Mouse (Mus musculus) left cerebral cortex, adult 18-20 months (tissue): ENCODE results near the gene Asrgl1. TPM values are rescaled to one million over a fixed set of nuclear protein-coding genes. Genes with fewer than 3 reads are reported as not detected.
"Not testable (repeated sequence)": the region's sequence is repeated elsewhere in the genome, so short reads cannot be mapped to it uniquely, and the experiment has no call there.

Source experiments
- DNase-seq, 2 experiments: peaks; one replicate each; pipeline ENCODE4 v3.0.0; 2021 to 2022; ENCODE audit warnings: low spot score in 2 of 2, mixed read lengths in 1 of 2
- long read RNA-seq, 2 experiments: library from polyadenylated mRNA; stranded (forward); transcript quantifications; one replicate each; pipeline ENCODE4 v2.0.0; 2021
- total RNA-seq, 2 experiments: library from RNA; stranded (reverse); gene quantifications; 2 replicates each; pipeline ENCODE4 v1.2.3; 2021

Asrgl1 gene
- total RNA-seq: 100 to 1,000 TPM; 131 to 136 TPM
- long read RNA-seq, experiment 1, full-length matches to known transcripts: 277 of 392 reads
- long read RNA-seq, experiment 1, partial matches to known transcripts: 89 of 392 reads
- long read RNA-seq, experiment 1, other reads (novel, unspliced or antisense): 26 of 392 reads
- long read RNA-seq, experiment 2, full-length matches to known transcripts: 173 of 244 reads
- long read RNA-seq, experiment 2, partial matches to known transcripts: 40 of 244 reads
- long read RNA-seq, experiment 2, other reads (novel, unspliced or antisense): 31 of 244 reads

DNA sequence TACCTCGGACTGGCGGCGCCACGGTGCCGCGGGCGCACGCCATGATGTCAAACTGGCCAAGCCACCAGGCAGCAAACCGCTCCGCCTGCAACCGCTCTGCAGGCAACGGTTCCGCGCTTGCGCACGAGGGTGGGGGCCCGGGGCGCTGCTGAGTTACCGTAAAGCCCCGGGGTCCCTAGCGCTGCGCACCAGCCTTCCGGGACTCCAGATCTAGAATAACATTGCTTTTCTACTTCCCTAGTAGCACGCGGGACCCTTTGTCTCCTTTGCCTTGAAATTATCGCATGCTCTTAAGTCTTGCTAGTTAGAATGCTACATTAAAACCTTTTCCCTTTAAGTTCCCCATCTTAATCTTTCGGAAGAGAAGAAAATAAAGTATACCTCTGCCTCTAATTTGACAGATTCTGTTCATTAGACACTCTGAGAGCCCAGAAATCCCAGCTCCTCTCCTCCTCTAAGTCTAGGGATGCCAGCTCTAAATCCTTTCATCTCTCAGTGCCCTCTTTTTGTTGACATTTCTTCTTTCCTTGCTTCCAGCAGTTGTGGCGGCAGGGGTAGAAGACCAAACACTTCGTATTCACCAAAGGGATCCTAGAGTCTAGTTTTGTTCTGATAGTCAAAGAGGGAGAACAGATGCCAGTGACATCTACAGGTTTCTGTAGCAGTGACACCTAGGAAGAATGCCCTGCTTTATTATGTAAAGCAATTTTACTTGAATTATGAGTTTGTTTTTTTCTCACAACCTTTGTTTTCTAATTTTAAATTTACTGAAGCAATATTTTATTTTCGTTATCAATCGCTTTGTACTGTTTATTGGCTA lies at the start of gene Asrgl1:
TSS of gene Asrgl1 (minus strand) at position 125 of the 820 bp plus-strand sequence.
- DNase-seq: peak; percentile 93 to 94

DNA sequence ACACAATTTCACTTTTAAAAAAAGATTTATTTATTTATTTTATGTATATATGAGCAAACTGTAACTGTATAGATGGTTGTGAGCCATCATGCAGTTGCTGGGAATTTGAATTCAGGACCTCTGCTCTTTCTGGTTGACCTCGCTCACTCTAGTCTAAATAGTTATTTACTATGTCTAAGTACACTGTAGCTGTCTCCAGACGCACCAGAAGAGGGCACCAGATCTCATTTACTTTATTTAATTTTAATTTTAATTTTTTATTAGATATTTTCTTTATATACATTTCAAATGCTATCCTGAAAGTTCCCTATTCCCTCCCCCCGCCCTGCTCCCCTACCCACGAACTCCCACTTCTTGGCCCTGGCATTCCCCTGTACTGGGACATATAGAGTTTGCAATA lies 10.8 kb upstream of the Asrgl1 start:
- DNase-seq: no peak

DNA sequence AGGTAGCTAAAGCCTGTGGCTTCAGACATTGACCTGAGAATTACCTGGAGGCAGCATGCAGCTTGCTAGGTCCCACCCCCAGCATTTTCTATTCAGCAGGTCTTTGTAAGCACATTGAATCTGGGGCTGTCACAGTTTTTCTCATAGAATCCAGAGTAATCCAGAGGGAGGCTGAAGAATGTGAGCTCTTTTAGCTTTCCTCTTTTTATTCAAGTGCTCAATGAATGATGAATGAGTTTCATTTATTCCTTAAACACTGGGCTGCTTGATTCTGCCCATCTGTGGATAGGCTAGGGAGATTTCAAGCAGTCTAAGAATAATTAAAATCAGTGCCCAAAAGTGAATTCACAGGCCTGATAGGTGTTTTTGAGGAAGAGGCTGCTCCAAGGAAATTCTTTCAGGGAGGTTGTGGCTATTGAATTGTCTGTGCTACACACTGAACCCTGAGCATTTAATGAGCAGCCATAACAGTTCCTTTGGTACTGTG lies 8.2 kb upstream of the Asrgl1 start:
- DNase-seq: no peak

DNA sequence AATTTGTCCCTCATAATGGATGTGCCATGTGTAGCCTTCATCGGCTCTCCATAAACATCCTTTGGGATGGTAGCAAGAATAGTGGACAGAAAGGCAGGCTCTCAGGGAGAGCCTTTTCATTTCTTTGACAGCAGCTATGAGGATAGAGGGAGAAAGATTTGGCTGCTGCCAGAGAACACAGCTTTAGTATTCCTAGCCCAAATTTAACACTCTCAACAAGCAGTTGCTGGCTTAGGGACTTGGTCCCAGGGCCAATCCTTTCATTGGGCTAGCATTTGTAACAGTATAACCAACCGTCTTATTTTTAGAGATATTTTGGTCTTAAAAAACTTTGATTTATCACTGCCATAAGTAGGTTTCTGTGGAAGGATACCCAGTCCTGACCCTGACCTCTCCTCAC lies 7.8 kb upstream of the Asrgl1 start:
- no peak for DNase-seq

GRCm38 (mm10) chr19:9140361-9140760 lies 4.9 kb upstream of the Asrgl1 start:
- DNase-seq: not testable (repeated sequence)

- no peak for DNase-seq
Observed at GRCm38 (mm10) chr19:9137159-9137558, 1.7 kb upstream of the Asrgl1 start.

DNA sequence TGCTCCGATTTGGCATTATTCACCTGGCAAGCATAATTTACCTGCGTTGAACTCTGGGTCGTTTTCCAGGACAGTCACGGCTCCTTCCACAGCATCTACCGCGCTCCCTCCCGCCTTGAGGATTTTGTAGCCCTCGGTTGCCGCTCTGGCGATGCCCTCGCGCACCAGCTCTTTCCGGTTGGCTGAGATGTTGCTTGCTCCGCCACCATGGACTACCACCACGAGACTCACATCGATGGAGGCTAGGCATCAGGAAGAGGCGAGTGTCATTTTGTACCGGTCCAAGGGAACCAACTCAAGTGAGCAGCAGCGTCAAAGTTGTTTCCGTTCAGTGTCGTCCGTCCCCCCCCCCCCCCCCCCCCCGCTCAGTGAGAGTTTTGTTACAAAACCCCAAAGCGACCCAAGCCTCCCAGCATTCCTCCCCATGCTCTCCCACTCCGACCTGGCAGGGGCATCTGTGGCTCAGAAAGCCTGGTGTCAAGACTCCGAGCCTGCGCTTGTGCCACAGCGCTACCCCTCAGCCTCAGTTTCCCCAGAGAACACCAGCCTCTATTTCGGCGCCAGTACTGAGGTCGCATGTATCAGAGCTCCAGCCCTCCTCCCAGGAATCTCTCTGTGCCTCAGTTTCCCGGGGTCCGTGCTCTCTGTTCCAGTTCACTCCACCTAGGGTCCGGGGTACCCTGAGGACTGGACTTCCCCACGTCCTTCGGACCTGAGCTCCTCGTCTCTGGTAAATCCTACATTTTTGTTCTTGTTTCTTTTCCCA lies 507 bp downstream of the Asrgl1 start:
- DNase-seq: peak; percentile 29 to 33

- no peak for DNase-seq
Observed at GRCm38 (mm10) chr19:9129996-9130395, 5.4 kb downstream of the Asrgl1 start.

DNA sequence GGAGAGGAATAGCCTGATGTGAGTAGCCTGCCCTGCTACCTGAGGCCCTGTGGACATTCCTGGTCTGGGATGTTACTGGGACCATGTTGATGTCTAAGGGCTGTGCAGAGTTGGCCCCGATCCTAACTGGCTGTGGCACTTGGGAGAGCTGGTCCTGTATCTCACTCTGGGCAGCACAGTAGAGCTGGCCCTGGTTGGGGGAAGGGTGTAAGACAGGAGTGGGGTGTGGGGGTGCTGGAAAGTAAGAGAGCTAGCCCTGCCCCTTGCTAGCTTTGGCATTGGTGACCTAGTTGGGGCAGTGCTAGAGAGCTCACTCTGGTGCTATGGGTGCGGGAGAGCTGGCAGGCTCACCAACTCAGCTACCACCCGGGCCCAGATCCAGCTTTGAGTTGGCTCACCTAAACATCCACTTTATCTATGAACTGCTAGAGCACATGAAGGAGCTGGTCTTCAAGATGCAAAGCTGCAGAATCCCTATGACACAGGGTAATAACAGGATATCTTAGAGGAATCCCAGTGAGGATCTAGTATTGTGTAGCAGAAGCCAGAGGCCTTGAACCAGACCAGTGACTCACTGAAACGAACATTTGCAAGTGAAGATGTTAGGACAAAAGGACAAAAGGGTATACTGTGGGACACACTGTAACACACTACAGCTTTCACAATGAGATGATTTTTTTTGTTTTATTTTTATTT lies 6.8 kb downstream of the Asrgl1 start:
- DNase-seq: no peak

GRCm38 (mm10) chr19:9123986-9124385 lies 11.4 kb downstream of the Asrgl1 start:
- not testable (repeated sequence) for DNase-seq

DNA sequence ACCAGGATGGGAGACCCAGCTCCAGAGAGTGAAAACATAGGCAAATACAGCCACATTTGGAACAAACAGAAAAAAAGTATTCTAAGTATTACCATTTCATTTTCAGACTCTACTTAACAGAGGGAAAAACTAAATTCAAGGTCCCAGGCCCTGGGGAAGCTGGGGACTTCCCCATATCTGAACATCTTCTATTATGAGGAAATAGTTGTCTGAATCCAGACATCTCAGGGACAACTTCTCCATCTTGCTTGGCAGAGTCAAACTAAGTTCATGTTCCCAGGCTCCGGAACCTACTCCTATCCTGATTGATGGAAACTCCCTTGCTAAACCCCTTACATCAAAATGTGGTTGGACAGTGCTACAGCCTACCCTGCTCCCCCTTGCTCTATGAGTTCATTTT lies 13.0 kb downstream of the Asrgl1 start:
- no peak for DNase-seq

DNA sequence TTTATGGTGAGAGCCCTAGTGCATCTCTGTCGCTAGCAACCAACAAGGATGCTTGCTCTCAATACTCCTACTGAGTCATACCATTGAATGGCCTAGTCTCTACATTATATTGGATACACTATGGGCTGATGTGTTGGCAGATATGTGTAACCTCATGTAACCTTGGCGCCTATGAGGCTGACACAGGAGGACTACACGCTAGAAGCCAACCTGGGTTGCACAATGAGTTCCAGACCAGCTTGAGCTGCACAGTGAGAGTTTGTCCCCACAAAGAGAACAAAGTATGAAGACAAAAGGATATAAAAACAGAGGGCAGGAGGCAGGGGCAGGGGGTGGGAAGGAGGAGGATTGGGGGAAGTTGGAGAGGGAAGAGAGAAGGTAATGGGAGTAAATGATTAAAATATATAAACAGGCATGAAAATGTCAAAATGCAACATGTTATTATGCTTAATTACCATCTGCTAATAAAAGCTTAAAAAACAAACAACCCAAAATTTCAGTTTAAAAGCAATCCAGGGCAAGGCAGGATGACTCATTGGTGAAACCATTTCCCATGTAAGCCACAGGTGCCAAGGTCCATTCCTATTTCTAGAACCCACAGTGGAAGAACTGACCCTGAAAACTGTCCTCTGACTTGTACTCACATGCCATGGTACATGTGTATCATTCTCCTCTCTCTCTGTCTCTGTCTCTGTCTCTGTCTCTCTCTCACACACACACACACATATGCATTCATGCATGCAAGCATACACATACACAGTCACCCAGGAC lies 15.6 kb downstream of the Asrgl1 start:
- no peak for DNase-seq

GRCm38 (mm10) chr19:9117275-9117674 lies 18.2 kb downstream of the Asrgl1 start:
- no peak for DNase-seq

DNA sequence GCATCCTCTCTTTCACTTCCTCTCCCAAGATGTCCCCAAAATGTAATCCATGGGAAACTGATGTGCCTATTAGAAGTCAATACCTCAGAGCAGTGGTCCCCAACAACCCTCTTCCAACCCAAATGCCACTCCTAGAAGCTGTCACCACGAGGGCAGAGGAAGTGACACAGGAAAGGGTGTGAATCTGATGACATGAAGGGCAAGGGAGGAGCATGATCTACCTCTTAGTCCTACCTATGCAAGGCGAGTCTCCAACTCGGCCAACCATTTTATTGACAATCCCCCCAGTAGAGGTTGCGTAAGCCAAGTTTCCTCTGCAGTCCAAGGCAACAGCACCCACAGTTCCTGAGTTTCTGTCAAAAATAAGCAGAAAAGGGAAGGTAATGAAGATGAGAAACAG lies 19.2 kb downstream of the Asrgl1 start:
- DNase-seq: no peak

- DNase-seq: peak; percentile 18 to 24
Observed at GRCm38 (mm10) chr19:9112043-9112442, 23.4 kb downstream of the Asrgl1 start.

GRCm38 (mm10) chr19:9110182-9110869 lies 25.1 kb downstream of the Asrgl1 start:
- DNase-seq: peak; percentile 25 to 43

DNA sequence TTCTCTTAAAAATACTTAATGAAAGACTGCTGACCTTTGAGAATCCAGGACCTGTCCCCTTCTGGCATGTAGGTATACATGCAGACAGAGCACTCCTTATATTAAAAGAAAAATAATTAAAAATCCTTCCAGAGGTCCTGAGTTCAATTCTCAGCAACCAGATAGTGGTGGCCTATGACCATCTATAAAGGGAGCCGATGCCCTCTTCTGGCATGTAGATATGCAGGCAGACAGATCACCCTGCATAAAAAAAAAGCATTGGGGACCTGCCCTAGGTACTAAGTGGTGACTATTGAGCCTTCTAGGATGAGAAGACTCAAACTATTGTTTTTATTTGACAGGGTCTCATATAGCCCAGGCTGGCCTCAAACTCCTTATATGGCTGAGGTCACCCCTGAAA lies 26.9 kb downstream of the Asrgl1 start:
- no peak for DNase-seq

DNA sequence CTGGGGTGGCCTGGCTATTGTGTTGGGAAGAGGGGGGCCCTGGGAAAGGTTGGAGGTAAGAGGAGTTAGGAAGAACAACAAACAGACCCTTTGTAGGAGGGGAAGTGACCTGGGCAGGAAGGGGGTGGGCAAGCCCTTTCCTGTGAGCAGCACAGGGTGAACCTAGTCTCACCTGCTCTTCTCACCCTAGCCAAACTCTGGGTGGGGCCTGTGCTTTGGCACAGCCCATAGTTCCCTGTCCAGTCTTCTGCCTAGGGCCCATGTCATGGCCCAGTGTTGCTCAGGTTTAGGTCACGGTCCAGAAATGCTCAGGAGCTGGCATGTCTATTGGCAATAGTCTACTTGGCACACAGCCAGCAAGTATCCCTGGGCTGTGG lies 28.1 kb downstream of the Asrgl1 start:
- no peak for DNase-seq

GRCm38 (mm10) chr19:9106751-9107378 lies 28.6 kb downstream of the Asrgl1 start:
- no peak for DNase-seq
